Mouse (Mus musculus): ENCODE results near the gene Myl12a.

- TF ChIP-seq CTCF (IDR thresholded peaks at IDR 0.05; ENCODE audit: insufficient read depth, low read length) (no peak), POLR2A (IDR thresholded peaks at IDR 0.05; ENCODE audit: borderline replicate concordance, extremely low read depth, low read depth, low read length) (no peak)
Measured at GRCm38 (mm10) chr17:71038812-71039211, 36.1 kb upstream of the Myl12a start.
